Comparison of ENCODE assay signal across 10 mouse cellular contexts in the genomic region with DNA sequence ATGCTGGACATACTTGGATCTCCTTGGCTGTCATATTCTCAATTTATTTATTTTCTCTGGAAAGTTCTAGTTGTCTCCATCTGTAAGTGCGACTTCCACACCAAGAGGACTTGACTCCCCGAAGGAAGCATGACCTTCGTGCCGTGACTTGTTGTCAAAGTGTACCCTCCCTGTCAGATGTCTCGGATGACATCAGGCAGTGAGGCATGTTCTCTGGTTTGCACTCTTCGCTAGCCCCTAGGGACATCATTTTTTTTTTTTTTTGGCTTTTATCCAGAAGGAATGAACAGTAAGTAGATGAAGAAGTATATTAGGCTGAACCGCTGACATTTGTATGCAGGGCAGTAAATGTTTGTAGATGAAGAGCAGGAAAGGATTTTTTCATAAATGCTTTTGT.
DNase-seq lines count a peak whose midpoint lies in the region; ATAC-seq lines count a peak whose summit lies in the region.
"Had no signal": no experiment of that assay in that cellular context is flagged by ENCODE, and none has a peak within 500 bp of the region (broad histone marks: within the 10 kb centered on the region; RNA-seq: fewer than 3 reads in every experiment).

No protein-coding gene starts in this region.

- no peaks in the 10 kb centered on the region for H3K27me3 ChIP-seq in neural tube, embryonic 13.5 days
- H3K27me3 ChIP-seq in intestine, embryonic 15.5 days (replicated peaks) = no peaks in the 10 kb centered on the region
- no peaks in the 10 kb centered on the region for H3K27me3 ChIP-seq in lung, embryonic 16.5 days (ENCODE audit: control insufficient read depth, insufficient read depth, low read depth, low read length)

- no peaks in the 10 kb centered on the region for H3K9me3 ChIP-seq in neural tube, embryonic 13.5 days
- no peaks in the 10 kb centered on the region for H3K9me3 ChIP-seq in intestine, embryonic 15.5 days
- H3K9me3 ChIP-seq in lung, embryonic 16.5 days (ENCODE audit: control insufficient read depth, low read length) = no peaks in the 10 kb centered on the region
- H3K9me3 ChIP-seq: midbrain, embryonic 10.5 days had no signal

- DNase-seq in neural tube, embryonic 10.5 days (ENCODE audit: extremely low spot score, low spot score) = no peak
- DNase-seq in yolk sac, embryonic 10.5 days (ENCODE audit: low spot score) = no peak
- DNase-seq in B cell, adult 2 months = no peak
- DNase-seq: thymus, postnatal 14 days had no signal

- no peak overlapping the region for H3K4me2 ChIP-seq in neural tube, embryonic 13.5 days
- H3K4me2 ChIP-seq in intestine, embryonic 15.5 days (replicated peaks) = no peak overlapping the region
- H3K4me2 ChIP-seq in lung, embryonic 16.5 days (ENCODE audit: low read depth, low read length) = peak overlapping the region; percentile 16; the same call in 1 of the 2 replicates

- peaks cover 39% of the 10 kb centered on the region for H3K4me1 ChIP-seq in neural tube, embryonic 13.5 days (replicated peaks)
- peaks cover 31% of the 10 kb centered on the region for H3K4me1 ChIP-seq in intestine, embryonic 15.5 days (replicated peaks)
- H3K4me1 ChIP-seq in lung, embryonic 16.5 days (replicated peaks; ENCODE audit: control insufficient read depth, insufficient read depth, low read length) = peaks cover 33% of the 10 kb centered on the region

- ATAC-seq in neural tube, embryonic 13.5 days (ENCODE audit: low read depth) = no peak
- no peak; the same call in 1 of the 2 replicates for ATAC-seq in intestine, embryonic 15.5 days
- ATAC-seq in lung, embryonic 16.5 days (ENCODE audit: low read depth) = peak; percentile 60
- ATAC-seq in granulocyte monocyte progenitor cell, adult 5-6 weeks (replicated peaks; ENCODE audit: poor library complexity, severe bottlenecking) = no peak

- no peak overlapping the region for H3K9ac ChIP-seq in neural tube, embryonic 13.5 days
- no peak overlapping the region for H3K9ac ChIP-seq in intestine, embryonic 15.5 days
- no peak overlapping the region for H3K9ac ChIP-seq in lung, embryonic 16.5 days (ENCODE audit: low read length)

- no peak overlapping the region for H3K4me3 ChIP-seq in neural tube, embryonic 13.5 days
- no peak overlapping the region for H3K4me3 ChIP-seq in intestine, embryonic 15.5 days (replicated peaks)
- no peak overlapping the region for H3K4me3 ChIP-seq in lung, embryonic 16.5 days (ENCODE audit: low read length)
- H3K4me3 ChIP-seq: left cerebral cortex, adult 2 months; midbrain, embryonic 10.5 days had no signal

- no peaks in the 10 kb centered on the region for H3K36me3 ChIP-seq in neural tube, embryonic 13.5 days
- no peaks in the 10 kb centered on the region for H3K36me3 ChIP-seq in intestine, embryonic 15.5 days
- H3K36me3 ChIP-seq in lung, embryonic 16.5 days (ENCODE audit: control insufficient read depth, insufficient read depth, low read length) = no peaks in the 10 kb centered on the region
- H3K36me3 ChIP-seq: midbrain, embryonic 10.5 days had no signal

- WGBS in neural tube, embryonic 13.5 days = 57% methylated on average over 7 of the region's 7 CpGs
- 36% methylated on average over 7 of the region's 7 CpGs for WGBS in intestine, embryonic 15.5 days
- 30% methylated on average over 7 of the region's 7 CpGs for WGBS in lung, embryonic 16.5 days

- H3K27ac ChIP-seq in neural tube, embryonic 13.5 days (replicated peaks) = 0 out of 2 replicates have a peak overlapping the region, but pooled peaks have one; percentile 61
- 0 out of 2 replicates have a peak overlapping the region, but pooled peaks have one; percentile 48 for H3K27ac ChIP-seq in intestine, embryonic 15.5 days
- peak overlapping the region; percentile 55 for H3K27ac ChIP-seq in lung, embryonic 16.5 days (ENCODE audit: low read length)
- H3K27ac ChIP-seq: left cerebral cortex, adult 2 months; midbrain, embryonic 10.5 days had no signal
